Mouse (Mus musculus) brown adipose tissue, adult 24 weeks (tissue): Measurements from ENCODE around the gene Snapc4. TPM values are rescaled to one million over a fixed set of nuclear protein-coding genes. Genes with fewer than 3 reads are reported as not detected.

ENCODE experiments used
- H3K27ac ChIP-seq: fragments of 200-500 bp; replicated peaks from 2 replicates; pipeline ENCODE4 v1.5.1; 2012; ENCODE audit warnings: low read depth, mild to moderate bottlenecking, low read length
- H3K4me1 ChIP-seq: fragments of 200-500 bp; 2 replicates; pipeline ENCODE4 v1.6.1; 2012; ENCODE audit warnings: low read length, mixed read lengths; ENCODE audit not compliant: control insufficient read depth, insufficient read depth, insufficient read length
- H3K4me3 ChIP-seq: fragments of 200-500 bp; 2 replicates; pipeline ENCODE4 v1.5.1; 2012; ENCODE audit warnings: low read depth, mild to moderate bottlenecking, low read length, moderate library complexity; ENCODE audit not compliant: insufficient read depth
- polyA plus RNA-seq: library from polyadenylated mRNA; stranded (reverse); fragments of >200 nt; gene quantifications from 2 replicates; pipeline ENCODE4 v1.2.4, GENCODE M21; 2012; ENCODE audit not compliant: missing spikeins, insufficient read depth, insufficient read length

The Snapc4 gene
- polyA plus RNA-seq, 1 experiment, result 3.1 TPM

DNA sequence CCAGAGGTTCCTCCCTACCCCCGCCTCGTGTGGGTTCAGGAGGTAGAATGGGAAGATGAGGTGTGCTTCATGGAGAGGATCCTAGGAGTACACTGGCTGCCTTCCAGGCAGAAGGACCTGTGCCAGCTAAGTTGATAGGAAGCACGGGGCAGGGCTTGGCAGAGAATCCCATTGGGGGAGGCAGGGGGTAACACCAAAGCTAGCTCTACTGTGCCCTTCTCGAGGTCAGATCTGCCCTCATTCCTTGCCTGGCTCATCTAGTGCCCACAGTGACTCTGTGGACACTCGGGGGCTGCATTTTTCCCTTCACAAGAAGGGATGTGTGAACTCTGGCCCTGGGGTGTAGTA, 41.3 kb downstream of the Snapc4 start:
- H3K27ac ChIP-seq, result no peak overlapping the region
- H3K4me1 ChIP-seq, result no peaks in the 10 kb centered on the region; the same call in 1 of the 2 replicates
- no peak overlapping the region for H3K4me3 ChIP-seq

GRCm38 (mm10) chr2:26338302-26339203, 41.9 kb downstream of the Snapc4 start:
- Histone ChIP-seq H3K4me3 (no peak overlapping the region), H3K4me1 (no peaks in the 10 kb centered on the region; the same call in 1 of the 2 replicates), H3K27ac (no peak overlapping the region)

GRCm38 (mm10) chr2:26330702-26331101, 49.8 kb downstream of the Snapc4 start:
- Histone ChIP-seq H3K27ac (no peak overlapping the region), H3K4me1 (no peaks in the 10 kb centered on the region), H3K4me3 (no peak overlapping the region)

DNA sequence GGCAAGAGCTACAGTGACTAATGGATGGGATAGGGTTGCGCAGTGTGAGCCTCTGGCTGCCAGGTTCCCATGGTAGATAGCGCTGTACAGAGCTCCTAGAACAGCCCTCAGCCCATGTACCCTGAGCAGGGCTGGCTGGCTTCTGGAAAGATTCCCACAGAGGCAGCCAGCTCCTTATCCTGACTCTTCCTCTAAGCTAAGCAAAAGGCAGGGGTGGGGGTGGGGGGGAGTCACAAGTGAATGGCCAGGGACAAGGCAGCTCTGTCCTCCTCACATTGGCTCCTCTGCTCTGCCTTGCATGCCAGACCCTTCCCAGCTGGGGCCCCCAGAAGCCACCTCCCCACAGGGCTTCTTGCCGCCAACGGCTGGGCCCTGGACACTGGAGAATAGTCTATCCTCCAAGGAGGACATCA, 50.4 kb downstream of the Snapc4 start:
- H3K4me3 ChIP-seq, result no peak overlapping the region
- no peak overlapping the region for H3K27ac ChIP-seq
- no peaks in the 10 kb centered on the region for H3K4me1 ChIP-seq

DNA sequence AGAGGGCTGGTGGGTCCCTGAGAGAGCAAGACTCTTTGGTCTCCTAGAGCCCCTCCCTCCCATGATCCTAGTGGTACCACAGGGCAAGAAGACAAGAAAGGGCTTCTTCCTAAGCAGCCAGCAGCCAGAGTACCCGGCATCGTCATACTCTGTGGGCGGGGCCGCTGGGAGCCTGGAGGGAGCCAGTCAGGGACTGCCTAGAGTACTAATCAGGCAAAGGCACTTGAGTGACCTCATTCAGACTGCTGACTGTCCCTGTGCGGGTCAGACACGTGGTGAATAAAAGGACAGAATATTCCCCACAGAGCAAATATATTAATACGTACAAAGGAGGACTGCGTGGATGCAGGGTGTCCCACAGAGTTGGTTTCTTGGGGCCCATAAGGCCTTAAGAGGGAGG, 51.1 kb downstream of the Snapc4 start:
- H3K4me1 ChIP-seq, result no peaks in the 10 kb centered on the region
- no peak overlapping the region for H3K4me3 ChIP-seq
- no peak overlapping the region for H3K27ac ChIP-seq

DNA sequence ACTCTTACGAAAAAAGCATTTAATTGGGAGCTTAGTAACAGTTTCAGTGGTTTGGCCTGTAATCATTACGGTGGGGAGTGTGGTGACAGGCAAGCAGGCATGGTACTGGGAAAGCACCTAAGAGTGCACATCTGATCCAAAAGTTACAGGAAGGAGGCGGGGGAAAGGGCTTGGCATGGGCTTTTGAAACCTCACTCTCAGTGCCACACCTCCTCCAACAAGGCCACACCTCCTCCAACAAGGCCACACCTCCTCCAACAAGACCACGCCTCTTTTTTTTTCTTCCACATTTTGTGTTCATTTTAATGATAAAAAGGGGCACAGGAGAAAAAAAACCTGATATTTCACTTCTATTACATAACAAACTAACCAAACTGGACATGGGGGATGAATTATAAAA, 52.6 kb downstream of the Snapc4 start:
- H3K4me3 ChIP-seq, result no peak overlapping the region
- H3K27ac ChIP-seq, result no peak overlapping the region
- H3K4me1 ChIP-seq, result no peaks in the 10 kb centered on the region

GRCm38 (mm10) chr2:26325386-26326181, 54.9 kb downstream of the Snapc4 start:
- Histone ChIP-seq H3K27ac (no peak overlapping the region), H3K4me3 (no peak overlapping the region), H3K4me1 (peaks cover 2% of the 10 kb centered on the region; the same call in 1 of the 2 replicates)

- Histone ChIP-seq H3K4me1 (peaks cover 2% of the 10 kb centered on the region; the same call in 1 of the 2 replicates), H3K27ac (no peak overlapping the region), H3K4me3 (no peak overlapping the region)
Measured at GRCm38 (mm10) chr2:26324917-26325316, 55.5 kb downstream of the Snapc4 start.

- H3K4me1 ChIP-seq, result peaks cover 2% of the 10 kb centered on the region; the same call in 1 of the 2 replicates
- no peak overlapping the region for H3K27ac ChIP-seq
- no peak overlapping the region for H3K4me3 ChIP-seq
Measured at GRCm38 (mm10) chr2:26323589-26324325, 56.7 kb downstream of the Snapc4 start.

GRCm38 (mm10) chr2:26320245-26321185, 59.9 kb downstream of the Snapc4 start:
- Histone ChIP-seq H3K4me1 (peaks cover 5% of the 10 kb centered on the region; the same call in 1 of the 2 replicates), H3K27ac (no peak overlapping the region), H3K4me3 (no peak overlapping the region)

GRCm38 (mm10) chr2:26319519-26320244, 60.8 kb downstream of the Snapc4 start:
- H3K27ac ChIP-seq, result no peak overlapping the region
- H3K4me1 ChIP-seq, result peaks cover 5% of the 10 kb centered on the region; the same call in 1 of the 2 replicates

GRCm38 (mm10) chr2:26319109-26319508, 61.3 kb downstream of the Snapc4 start:
- Histone ChIP-seq H3K4me1 (peaks cover 5% of the 10 kb centered on the region; the same call in 1 of the 2 replicates), H3K27ac (no peak overlapping the region), H3K4me3 (no peak overlapping the region)

More at GRCm38 (mm10) chr2:26319519-26320244, 60.8 kb downstream of the Snapc4 start:
- H3K4me3 ChIP-seq, result no peak overlapping the region

DNA sequence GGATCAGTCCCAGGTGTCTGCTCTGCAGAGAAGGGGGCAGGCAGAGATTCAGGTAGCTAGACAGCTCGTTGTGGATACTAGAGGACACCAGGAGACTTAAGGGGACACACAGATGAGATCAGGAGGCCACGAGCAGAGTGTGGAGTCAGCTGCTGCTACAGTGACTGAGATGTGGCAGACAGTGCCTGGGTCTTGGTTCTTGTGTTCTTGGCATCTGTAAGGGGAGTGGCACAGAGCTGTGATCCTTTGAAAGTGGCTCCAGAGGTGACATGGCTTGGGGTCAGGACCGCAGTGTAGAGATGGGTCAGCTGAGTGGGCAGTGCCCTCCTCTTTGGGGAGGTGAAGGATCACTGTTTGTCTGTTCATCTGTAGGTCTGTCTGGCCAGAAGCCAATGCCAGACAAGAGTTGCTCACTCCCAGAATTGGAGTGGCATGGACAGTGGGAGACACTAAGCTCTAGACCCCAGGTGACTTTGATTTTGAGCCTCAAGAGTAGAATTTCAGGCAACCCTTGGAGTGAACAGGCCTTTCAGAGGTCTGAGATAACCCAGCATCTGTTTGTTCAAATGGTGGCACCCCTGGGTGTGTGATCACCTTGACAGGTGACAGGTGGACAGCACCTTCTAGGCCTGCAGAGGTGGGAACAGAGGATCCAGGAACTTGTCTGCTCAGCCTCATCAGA, 62.3 kb downstream of the Snapc4 start:
- H3K27ac ChIP-seq, result no peak overlapping the region
- no peak overlapping the region for H3K4me3 ChIP-seq
- peaks cover 5% of the 10 kb centered on the region; the same call in 1 of the 2 replicates for H3K4me1 ChIP-seq
